In genomic region chr10:108432194-108432593, GRCm38 (mm10) we compare ENCODE assay signal across 9 mouse cellular contexts.
DNase-seq lines count a peak whose midpoint lies in the region; ATAC-seq and TF ChIP-seq lines count a peak whose summit lies in the region.
"Had no signal": no experiment of that assay in that cellular context is flagged by ENCODE, and none has a peak within 500 bp of the region (broad histone marks: within the 10 kb centered on the region; RNA-seq: fewer than 3 reads in every experiment).

No protein-coding gene starts in this region.

- no peak for TF ChIP-seq POLR2A in ES-Bruce4 (IDR thresholded peaks at IDR 0.05; ENCODE audit: insufficient read depth, low read length)

- H3K4me2 ChIP-seq in heart, embryonic 16.5 days (ENCODE audit: low read depth, low read length) = peak overlapping the region; percentile 47
- no peak overlapping the region for H3K4me2 ChIP-seq in liver, embryonic 14.5 days (ENCODE audit: low read depth)
- H3K4me2 ChIP-seq in forebrain, embryonic 13.5 days = no peak overlapping the region

- ATAC-seq in heart, embryonic 16.5 days (replicated peaks; ENCODE audit: extremely low read depth, insufficient read depth, low FRiP score) = no peak
- peak; percentile 55 for ATAC-seq in liver, embryonic 14.5 days (ENCODE audit: insufficient read depth)
- no peak for ATAC-seq in forebrain, embryonic 13.5 days

- H3K4me1 ChIP-seq in heart, embryonic 16.5 days (ENCODE audit: control insufficient read depth, insufficient read depth, low read length) = peaks cover 15% of the 10 kb centered on the region; the same call in 1 of the 2 replicates
- H3K4me1 ChIP-seq in ES-Bruce4 (ENCODE audit: control insufficient read depth, insufficient read depth, low read length) = no peaks in the 10 kb centered on the region
- peaks cover 0 to 7% of the 10 kb centered on the region in 2 experiments; a peak in 2 of 4 replicates for H3K4me1 ChIP-seq in liver, embryonic 14.5 days (replicated peaks; ENCODE audit: control insufficient read depth in 2 of 2, insufficient read depth in 2 of 2, low read length in 1 of 2)
- H3K4me1 ChIP-seq in forebrain, embryonic 13.5 days = peaks cover 8% of the 10 kb centered on the region; the same call in 1 of the 2 replicates

- WGBS in heart, embryonic 16.5 days = 27% methylated on average over 10 of the region's 10 CpGs
- WGBS in liver, embryonic 14.5 days (ENCODE audit: insufficient replicate concordance) = 42% methylated on average over 10 of the region's 10 CpGs
- 10% methylated on average over 10 of the region's 10 CpGs for WGBS in forebrain, embryonic 13.5 days

- no peak overlapping the region for H3K9ac ChIP-seq in heart, embryonic 16.5 days (ENCODE audit: low read length)
- H3K9ac ChIP-seq in ES-Bruce4 (ENCODE audit: low read depth, poor library complexity, severe bottlenecking) = no peak overlapping the region; the same call in 1 of the 2 replicates
- H3K9ac ChIP-seq in liver, embryonic 14.5 days (replicated peaks) = no peak overlapping the region
- no peak overlapping the region for H3K9ac ChIP-seq in forebrain, embryonic 13.5 days

- no peak overlapping the region for H3K27ac ChIP-seq in heart, embryonic 16.5 days (ENCODE audit: low read length)
- H3K27ac ChIP-seq in ES-Bruce4 (ENCODE audit: insufficient read depth, low read length) = peak overlapping the region; percentile 85
- H3K27ac ChIP-seq in liver, embryonic 14.5 days = no peak overlapping the region
- no peak overlapping the region for H3K27ac ChIP-seq in forebrain, embryonic 13.5 days

- DNase-seq in heart, adult 18-20 months = no peak
- peak; percentile 62 for DNase-seq in embryo, embryonic 11 days
- peak in 2 of 3 experiments; percentile 10 to 31 for DNase-seq in liver, embryonic 14.5 days (ENCODE audit: low read depth in 3 of 3, low spot score in 3 of 3)
- DNase-seq in left cerebral cortex, postnatal 25 days (ENCODE audit: low spot score in 2 of 2) = no peak
- DNase-seq in layer of hippocampus, postnatal 36 days = no peak
- DNase-seq: thymus, adult 18-20 months had no signal

- TF ChIP-seq EP300 in ES-Bruce4 (IDR thresholded peaks at IDR 0.05; ENCODE audit: insufficient read depth, low read depth, low read length) = no peak
- no peak for TF ChIP-seq EP300 in liver, embryonic 14.5 days (IDR thresholded peaks at IDR 0.05; ENCODE audit: low read depth)

- no peaks in the 10 kb centered on the region for H3K27me3 ChIP-seq in heart, embryonic 16.5 days (ENCODE audit: control insufficient read depth, insufficient read depth, low read length)
- no peaks in the 10 kb centered on the region for H3K27me3 ChIP-seq in ES-Bruce4 (ENCODE audit: control insufficient read depth, insufficient read depth, low read length, poor library complexity, severe bottlenecking)
- no peaks in the 10 kb centered on the region for H3K27me3 ChIP-seq in liver, embryonic 14.5 days (ENCODE audit: control insufficient read depth, insufficient read depth, low read length)
- no peaks in the 10 kb centered on the region for H3K27me3 ChIP-seq in forebrain, embryonic 13.5 days

- H3K36me3 ChIP-seq in heart, embryonic 16.5 days (ENCODE audit: control insufficient read depth, insufficient read depth) = no peaks in the 10 kb centered on the region
- no peaks in the 10 kb centered on the region for H3K36me3 ChIP-seq in ES-Bruce4 (ENCODE audit: control insufficient read depth, insufficient read depth, low read length, poor library complexity, severe bottlenecking)
- no peaks in the 10 kb centered on the region for H3K36me3 ChIP-seq in liver, embryonic 14.5 days (replicated peaks; ENCODE audit: control insufficient read depth, insufficient read depth, low read depth)
- H3K36me3 ChIP-seq in forebrain, embryonic 13.5 days (ENCODE audit: poor library complexity, severe bottlenecking) = no peaks in the 10 kb centered on the region

- TF ChIP-seq CTCF in ES-Bruce4 (IDR thresholded peaks at IDR 0.05; ENCODE audit: low read depth, low read length) = no peak
- no peak for TF ChIP-seq CTCF in liver, embryonic 14.5 days (IDR thresholded peaks at IDR 0.05; ENCODE audit: low read depth)

- intact Hi-C loops in left cerebral cortex, postnatal 25 days (cut with DNase I) = no loop called here

- H3K4me3 ChIP-seq in heart, embryonic 16.5 days (ENCODE audit: low read length) = no peak overlapping the region
- H3K4me3 ChIP-seq in ES-Bruce4 (ENCODE audit: low read depth, low read length) = no peak overlapping the region
- H3K4me3 ChIP-seq in liver, embryonic 14.5 days (ENCODE audit: insufficient read depth in 1 of 2, low read depth in 2 of 2, low read length in 2 of 2) = no peak overlapping the region
- no peak overlapping the region for H3K4me3 ChIP-seq in forebrain, embryonic 13.5 days

- no peaks in the 10 kb centered on the region for H3K9me3 ChIP-seq in heart, embryonic 16.5 days (replicated peaks; ENCODE audit: control insufficient read depth, low read length)
- no peaks in the 10 kb centered on the region for H3K9me3 ChIP-seq in ES-Bruce4 (replicated peaks; ENCODE audit: control insufficient read depth, insufficient read depth, low read length, poor library complexity, severe bottlenecking)
- H3K9me3 ChIP-seq in liver, embryonic 14.5 days (ENCODE audit: control insufficient read depth, low read length) = no peaks in the 10 kb centered on the region
- no peaks in the 10 kb centered on the region for H3K9me3 ChIP-seq in forebrain, embryonic 13.5 days (replicated peaks)

Comparison
In these comparisons a context has a peak if more than half of its experiments do, and no peak if none do; other contexts are left out.
1. DNase-seq: peak in embryo, embryonic 11 days (single experiment) and liver, embryonic 14.5 days (2 of 3); none in heart, adult 18-20 months (0 of 2), left cerebral cortex, postnatal 25 days (0 of 2) and layer of hippocampus, postnatal 36 days (0 of 2).